Mouse (Mus musculus): Measurements from ENCODE around the gene Bloc1s4. TPM values are rescaled to one million over a fixed set of nuclear protein-coding genes. Genes with fewer than 3 reads are reported as not detected.

The Bloc1s4 gene
- polyA plus RNA-seq, 1 experiment, result 30.9 TPM

GRCm38 (mm10) chr5:36733405-36733804 is 15.0 kb downstream of the Bloc1s4 start:
- WGBS, result 86% methylated on average over 3 of the region's 3 CpGs
- DNase-seq, result no peak
- TF ChIP-seq CTCF (IDR thresholded peaks at IDR 0.05; ENCODE audit: borderline replicate concordance, control insufficient read depth, extremely low read depth, insufficient read depth, low read length, poor library complexity) (no peak), POLR2A (IDR thresholded peaks at IDR 0.05; ENCODE audit: control insufficient read depth, extremely low read depth, insufficient read depth, low read length, poor library complexity) (no peak)
- Histone ChIP-seq H3K27me3 (ENCODE audit: control insufficient read depth, insufficient read depth, low read length) (no peaks in the 10 kb centered on the region), H3K36me3 (ENCODE audit: control insufficient read depth, insufficient read depth, low read length) (no peaks in the 10 kb centered on the region), H3K4me1 (replicated peaks; ENCODE audit: control insufficient read depth, insufficient read depth, low read length) (no peaks in the 10 kb centered on the region), H3K4me3 (ENCODE audit: control insufficient read depth, insufficient read depth, low read length) (no peak overlapping the region), H3K27ac (ENCODE audit: control insufficient read depth, insufficient read depth, low read length) (no peak overlapping the region)

GRCm38 (mm10) chr5:36731901-36732652 is 16.4 kb downstream of the Bloc1s4 start:
- Histone ChIP-seq H3K4me1 (replicated peaks; ENCODE audit: control insufficient read depth, insufficient read depth, low read length) (peaks cover 4% of the 10 kb centered on the region), H3K4me3 (ENCODE audit: control insufficient read depth, insufficient read depth, low read length) (no peak overlapping the region), H3K27me3 (ENCODE audit: control insufficient read depth, insufficient read depth, low read length) (no peaks in the 10 kb centered on the region), H3K27ac (ENCODE audit: control insufficient read depth, insufficient read depth, low read length) (no peak overlapping the region), H3K36me3 (ENCODE audit: control insufficient read depth, insufficient read depth, low read length) (no peaks in the 10 kb centered on the region)
- DNase-seq, result no peak
- TF ChIP-seq POLR2A (IDR thresholded peaks at IDR 0.05; ENCODE audit: control insufficient read depth, extremely low read depth, insufficient read depth, low read length, poor library complexity) (no peak), CTCF (IDR thresholded peaks at IDR 0.05; ENCODE audit: borderline replicate concordance, control insufficient read depth, extremely low read depth, insufficient read depth, low read length, poor library complexity) (no peak)
- WGBS, result 85% methylated on average over 7 of the region's 7 CpGs

- Histone ChIP-seq H3K27me3 (ENCODE audit: control insufficient read depth, insufficient read depth, low read length) (no peaks in the 10 kb centered on the region), H3K4me1 (replicated peaks; ENCODE audit: control insufficient read depth, insufficient read depth, low read length) (peaks cover 9% of the 10 kb centered on the region), H3K36me3 (ENCODE audit: control insufficient read depth, insufficient read depth, low read length) (no peaks in the 10 kb centered on the region), H3K27ac (ENCODE audit: control insufficient read depth, insufficient read depth, low read length) (no peak overlapping the region), H3K4me3 (ENCODE audit: control insufficient read depth, insufficient read depth, low read length) (no peak overlapping the region)
- 86% methylated on average over 3 of the region's 3 CpGs for WGBS
- no peak for TF ChIP-seq CTCF (IDR thresholded peaks at IDR 0.05; ENCODE audit: borderline replicate concordance, control insufficient read depth, extremely low read depth, insufficient read depth, low read length, poor library complexity)
- no peak for TF ChIP-seq POLR2A (IDR thresholded peaks at IDR 0.05; ENCODE audit: control insufficient read depth, extremely low read depth, insufficient read depth, low read length, poor library complexity)
- DNase-seq, result no peak
These were observed 17.8 kb downstream of the Bloc1s4 start for GRCm38 (mm10) chr5:36730689-36731088.

GRCm38 (mm10) chr5:36729923-36730322 is 18.5 kb downstream of the Bloc1s4 start:
- TF ChIP-seq POLR2A (IDR thresholded peaks at IDR 0.05; ENCODE audit: control insufficient read depth, extremely low read depth, insufficient read depth, low read length, poor library complexity) (no peak), CTCF (IDR thresholded peaks at IDR 0.05; ENCODE audit: borderline replicate concordance, control insufficient read depth, extremely low read depth, insufficient read depth, low read length, poor library complexity) (no peak)
- Histone ChIP-seq H3K27ac (ENCODE audit: control insufficient read depth, insufficient read depth, low read length) (no peak overlapping the region), H3K27me3 (ENCODE audit: control insufficient read depth, insufficient read depth, low read length) (no peaks in the 10 kb centered on the region), H3K36me3 (ENCODE audit: control insufficient read depth, insufficient read depth, low read length) (no peaks in the 10 kb centered on the region), H3K4me3 (ENCODE audit: control insufficient read depth, insufficient read depth, low read length) (no peak overlapping the region), H3K4me1 (replicated peaks; ENCODE audit: control insufficient read depth, insufficient read depth, low read length) (peaks cover 9% of the 10 kb centered on the region)
- 93% methylated on average over 2 of the region's 2 CpGs for WGBS
- DNase-seq, result no peak

- Histone ChIP-seq H3K27me3 (ENCODE audit: control insufficient read depth, insufficient read depth, low read length) (no peaks in the 10 kb centered on the region), H3K27ac (ENCODE audit: control insufficient read depth, insufficient read depth, low read length) (no peak overlapping the region), H3K4me1 (replicated peaks; ENCODE audit: control insufficient read depth, insufficient read depth, low read length) (peaks cover 9% of the 10 kb centered on the region), H3K4me3 (ENCODE audit: control insufficient read depth, insufficient read depth, low read length) (no peak overlapping the region), H3K36me3 (ENCODE audit: control insufficient read depth, insufficient read depth, low read length) (no peaks in the 10 kb centered on the region)
- WGBS, result 97% methylated on average over 4 of the region's 4 CpGs
- no peak for TF ChIP-seq POLR2A (IDR thresholded peaks at IDR 0.05; ENCODE audit: control insufficient read depth, extremely low read depth, insufficient read depth, low read length, poor library complexity)
- no peak for TF ChIP-seq CTCF (IDR thresholded peaks at IDR 0.05; ENCODE audit: borderline replicate concordance, control insufficient read depth, extremely low read depth, insufficient read depth, low read length, poor library complexity)
- no peak for DNase-seq
These were observed 19.4 kb downstream of the Bloc1s4 start for GRCm38 (mm10) chr5:36729086-36729473.

GRCm38 (mm10) chr5:36728403-36729085 is 19.9 kb downstream of the Bloc1s4 start:
- Histone ChIP-seq H3K27ac (ENCODE audit: control insufficient read depth, insufficient read depth, low read length) (no peak overlapping the region), H3K4me3 (ENCODE audit: control insufficient read depth, insufficient read depth, low read length) (no peak overlapping the region), H3K36me3 (ENCODE audit: control insufficient read depth, insufficient read depth, low read length) (no peaks in the 10 kb centered on the region), H3K27me3 (ENCODE audit: control insufficient read depth, insufficient read depth, low read length) (no peaks in the 10 kb centered on the region), H3K4me1 (replicated peaks; ENCODE audit: control insufficient read depth, insufficient read depth, low read length) (peaks cover 9% of the 10 kb centered on the region)
- no peak for DNase-seq
- 80% methylated on average over 8 of the region's 8 CpGs for WGBS
- no peak for TF ChIP-seq POLR2A (IDR thresholded peaks at IDR 0.05; ENCODE audit: control insufficient read depth, extremely low read depth, insufficient read depth, low read length, poor library complexity)
- no peak for TF ChIP-seq CTCF (IDR thresholded peaks at IDR 0.05; ENCODE audit: borderline replicate concordance, control insufficient read depth, extremely low read depth, insufficient read depth, low read length, poor library complexity)
